Mouse (Mus musculus): ENCODE results near the gene Sec16b.
A peak's percentile ranks its signal among the peaks of the same experiment; 100 is the strongest.

Sec16b gene

DNA sequence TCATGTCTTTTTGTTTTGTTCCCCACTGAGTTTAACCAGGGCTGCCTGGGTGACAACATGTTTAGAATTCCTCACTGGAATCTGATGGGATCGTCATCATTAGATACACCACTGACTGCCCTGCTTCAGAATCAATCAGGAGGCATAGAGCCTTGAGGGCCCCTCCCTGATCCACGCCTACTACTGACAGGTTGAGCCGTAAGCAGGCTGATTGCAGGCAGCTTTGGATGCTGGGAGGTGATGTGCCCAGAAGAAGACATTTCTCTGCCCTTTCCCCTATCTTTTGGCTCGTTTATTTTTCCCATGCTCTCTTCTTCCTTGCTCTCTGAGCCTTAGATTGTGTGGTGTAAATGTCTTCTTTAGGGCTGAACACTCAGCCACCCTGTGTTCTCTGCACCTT, 7.8 kb downstream of the Sec16b start:
- no peak for DNase-seq

DNA sequence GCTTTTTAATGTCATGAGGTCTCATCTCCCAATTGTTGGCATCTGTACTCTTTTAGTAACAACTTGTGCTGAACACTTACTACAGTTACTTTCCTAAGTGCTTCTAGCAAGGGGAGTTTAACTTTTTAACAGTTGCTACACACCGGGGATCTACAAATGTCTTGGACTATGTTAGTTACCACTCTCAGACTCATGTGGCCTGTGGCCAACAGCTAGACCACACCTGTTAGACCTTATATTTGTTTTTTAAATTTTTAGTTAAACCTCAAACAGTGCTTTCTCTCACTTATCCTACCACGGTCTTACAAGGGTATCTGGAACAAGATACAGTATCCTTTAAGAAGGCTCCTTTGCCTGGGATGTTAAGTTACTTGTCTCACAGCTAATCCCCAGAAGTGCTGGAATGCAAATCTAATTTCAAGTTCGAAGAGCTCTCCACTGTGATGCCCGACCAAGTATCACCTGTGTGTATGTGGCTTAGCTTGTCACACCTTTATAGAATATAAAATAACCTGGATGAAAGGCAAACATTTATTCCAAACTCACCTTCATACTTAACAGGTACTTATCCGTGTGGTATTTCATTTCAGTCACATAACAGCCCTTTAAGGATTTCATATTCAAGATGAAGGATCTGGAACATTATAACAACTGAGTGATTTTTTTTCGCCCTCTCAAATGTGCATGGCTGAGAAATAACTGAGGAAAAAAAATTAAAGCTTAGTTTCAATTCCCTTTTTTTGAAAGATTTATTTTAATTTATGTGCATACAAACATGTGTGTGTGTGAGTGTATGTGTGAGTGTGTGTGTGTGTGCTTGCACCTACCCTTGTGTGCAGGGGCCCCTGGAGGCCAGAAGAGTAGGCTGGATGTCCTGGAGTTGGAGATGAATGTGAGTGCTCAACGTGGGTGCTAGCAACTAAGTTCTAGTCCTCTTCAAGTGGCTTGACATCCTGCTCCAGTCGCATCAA, 10.6 kb downstream of the Sec16b start:
- no peak for DNase-seq

DNA sequence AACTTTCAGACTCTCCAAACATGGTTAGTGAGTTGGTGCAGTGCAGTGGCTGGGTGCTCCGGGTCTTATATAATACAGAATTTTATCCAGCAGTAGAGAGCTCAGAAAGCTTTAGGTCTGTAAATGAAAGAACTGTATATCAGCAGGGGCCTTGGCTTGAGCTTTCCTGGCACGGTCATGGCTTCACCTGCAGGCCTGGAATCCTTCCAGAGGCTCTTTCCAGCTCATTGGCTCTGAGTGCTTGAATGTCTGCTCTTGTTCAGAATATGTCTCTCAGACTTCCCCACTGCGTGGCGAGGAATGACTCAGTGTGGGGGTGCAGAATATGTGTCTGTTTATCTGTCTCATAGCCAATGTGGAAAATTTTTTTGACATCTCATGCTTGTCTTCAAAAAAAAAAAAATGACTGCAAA, 11.6 kb downstream of the Sec16b start:
- no peak for DNase-seq

DNA sequence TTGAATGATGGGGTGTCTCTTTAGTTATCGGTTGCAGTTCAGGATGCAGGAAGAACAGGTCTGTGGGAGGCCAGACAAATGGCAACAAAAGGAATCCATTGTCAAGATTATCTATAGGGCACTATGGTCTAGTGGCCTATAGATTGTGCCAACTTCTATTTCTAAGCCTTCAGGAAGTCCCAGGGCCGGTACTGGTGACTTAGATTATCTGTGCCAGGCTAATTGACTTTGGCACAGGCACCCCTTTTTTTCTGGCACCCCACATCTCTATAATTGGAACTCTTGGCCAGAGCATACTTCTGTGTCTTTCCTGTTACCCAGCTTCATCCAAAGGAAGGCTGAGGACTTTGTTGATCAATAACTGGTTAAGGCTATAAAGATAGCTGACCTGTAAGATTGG, 12.9 kb downstream of the Sec16b start:
- DNase-seq, result no peak

DNA sequence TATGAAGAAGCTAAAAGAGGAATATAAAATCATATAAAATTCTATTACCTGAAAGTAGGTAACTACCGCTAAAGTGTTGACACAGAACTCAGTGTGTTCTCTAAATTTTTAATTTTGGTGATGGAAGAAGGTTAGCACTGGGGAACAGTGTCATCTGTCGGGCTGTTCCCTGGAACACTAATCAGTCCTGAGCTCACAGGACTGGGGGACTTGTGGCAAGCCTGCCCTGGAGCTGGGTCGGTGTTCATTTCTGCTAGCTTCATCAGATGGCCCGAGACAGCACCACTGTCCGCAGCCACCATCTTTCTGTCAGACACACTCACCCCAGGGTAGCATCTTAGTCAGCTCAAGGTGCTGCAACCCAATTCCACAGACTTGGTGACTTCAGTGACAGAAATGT, 15.8 kb downstream of the Sec16b start:
- DNase-seq, result no peak

DNA sequence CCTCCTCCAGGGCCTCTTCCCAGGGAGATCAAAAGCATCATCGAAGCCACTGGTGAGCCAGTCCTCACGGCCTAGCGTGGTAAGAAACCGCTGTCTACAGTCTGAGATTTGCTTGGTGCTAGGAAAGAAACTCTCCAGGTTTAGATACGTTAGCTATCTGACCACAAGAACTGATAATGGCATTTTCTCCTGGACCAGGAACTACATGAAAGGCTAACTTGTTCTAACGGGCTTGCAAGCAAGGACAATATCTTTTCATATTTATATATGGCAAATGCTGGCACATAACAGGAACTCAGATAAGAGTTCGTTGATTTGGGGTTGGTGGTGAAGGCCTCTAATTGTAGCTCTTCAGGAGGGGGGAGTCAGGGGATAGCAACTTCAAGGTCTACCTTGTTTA, 18.2 kb downstream of the Sec16b start:
- no peak for DNase-seq

DNA sequence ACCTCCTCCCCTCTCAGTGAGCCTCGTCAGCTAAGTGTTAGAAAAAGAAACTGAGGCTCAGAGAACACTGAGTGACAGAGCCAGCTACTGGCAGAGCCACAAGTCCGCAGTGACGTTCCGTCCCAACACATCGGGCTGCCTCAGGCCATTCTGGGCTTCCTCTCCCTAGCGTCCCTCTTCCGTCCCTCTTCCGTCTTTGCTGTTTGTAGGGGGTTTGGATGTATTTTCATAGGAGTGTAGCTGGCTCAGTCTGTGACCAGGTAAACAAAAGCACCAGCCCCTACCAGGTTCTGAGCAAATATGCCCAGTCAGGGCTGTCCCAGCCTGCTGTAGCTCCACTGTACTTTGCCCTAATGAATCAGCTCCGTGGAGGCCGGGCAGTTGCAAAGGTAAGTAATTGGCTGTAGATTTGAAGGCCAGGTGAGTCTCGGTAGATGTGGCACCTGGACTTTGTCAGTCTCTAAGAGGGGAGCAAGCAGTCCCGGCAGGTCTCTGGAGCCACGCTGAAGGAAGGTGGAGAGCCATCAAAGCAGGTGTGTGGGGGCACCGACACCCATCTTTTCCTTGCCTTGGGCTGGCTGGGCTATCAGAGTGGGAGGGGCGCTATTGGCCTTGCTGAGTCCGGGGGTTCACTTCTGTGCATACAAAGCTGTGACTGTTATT, 19.3 kb downstream of the Sec16b start:
- DNase-seq, result no peak

DNA sequence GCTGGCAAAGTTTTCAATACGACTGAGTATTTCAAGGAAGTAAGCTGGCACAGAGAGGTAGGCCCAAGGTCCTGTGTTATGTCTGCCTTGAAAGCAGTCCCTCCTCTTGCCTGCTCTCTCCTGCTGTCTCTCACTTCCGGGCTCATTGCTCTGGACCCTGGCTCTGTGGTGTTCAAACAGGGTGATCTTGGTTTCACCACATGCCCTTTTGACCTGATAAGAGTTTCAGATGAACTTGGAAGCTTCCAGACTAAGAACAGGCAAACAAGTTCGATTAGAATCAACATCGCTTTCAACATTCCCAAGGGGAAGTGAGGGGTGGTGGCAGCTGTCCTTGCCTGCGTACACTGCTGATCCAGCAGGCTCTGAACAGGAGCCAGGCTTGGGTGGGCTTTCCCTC, 20.1 kb downstream of the Sec16b start:
- no peak for DNase-seq

DNA sequence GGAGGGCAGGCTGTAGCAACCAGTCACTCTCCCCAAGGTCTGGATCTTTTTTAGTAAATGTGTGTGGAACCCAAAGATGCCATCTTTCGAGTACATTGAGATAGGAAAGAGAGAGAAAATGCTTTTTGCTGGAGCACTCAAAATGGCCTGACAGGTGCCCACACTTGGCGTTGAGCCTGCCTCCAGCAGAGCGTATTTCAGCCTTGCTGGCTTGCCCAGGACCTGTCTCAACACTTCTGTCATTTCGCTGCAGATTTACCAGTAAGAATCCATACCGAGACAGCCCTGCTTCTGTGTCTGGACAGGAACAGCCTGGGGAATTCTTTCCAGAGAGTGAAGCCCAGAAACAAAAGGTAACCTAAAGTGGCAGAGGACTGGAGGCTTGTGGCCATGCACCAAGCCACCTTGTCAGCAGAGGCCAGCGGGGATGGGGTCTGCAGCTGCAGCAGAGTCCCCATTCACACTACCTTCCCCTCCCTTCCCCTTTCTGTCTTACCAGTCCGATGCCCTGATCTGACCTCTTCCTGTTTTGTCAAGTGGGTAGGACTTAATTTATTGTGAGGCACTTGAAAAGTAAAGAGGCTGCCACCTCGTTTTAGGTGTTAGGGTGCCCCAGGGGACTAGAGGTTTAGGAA, 26.4 kb downstream of the Sec16b start:
- DNase-seq, result no peak

DNA sequence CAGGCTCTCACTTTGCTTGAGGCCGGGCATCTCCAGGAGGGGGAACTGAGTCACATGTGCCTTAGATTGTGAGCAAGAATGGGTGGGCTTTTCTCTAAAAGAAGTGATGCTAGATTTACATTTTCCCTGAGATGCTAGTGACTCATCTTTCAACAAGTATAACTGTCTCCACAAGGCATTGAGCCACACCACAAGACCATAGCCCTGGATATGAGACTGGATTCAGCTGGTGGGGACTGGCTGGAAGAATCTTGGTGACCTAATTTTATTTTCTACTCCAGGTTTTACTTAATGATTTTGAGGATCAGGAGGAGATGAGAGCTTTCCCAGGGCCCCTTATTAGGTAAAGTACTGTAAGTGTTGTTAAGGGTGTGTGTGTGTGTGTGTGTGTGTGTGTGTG, 29.0 kb downstream of the Sec16b start:
- DNase-seq, result no peak

DNA sequence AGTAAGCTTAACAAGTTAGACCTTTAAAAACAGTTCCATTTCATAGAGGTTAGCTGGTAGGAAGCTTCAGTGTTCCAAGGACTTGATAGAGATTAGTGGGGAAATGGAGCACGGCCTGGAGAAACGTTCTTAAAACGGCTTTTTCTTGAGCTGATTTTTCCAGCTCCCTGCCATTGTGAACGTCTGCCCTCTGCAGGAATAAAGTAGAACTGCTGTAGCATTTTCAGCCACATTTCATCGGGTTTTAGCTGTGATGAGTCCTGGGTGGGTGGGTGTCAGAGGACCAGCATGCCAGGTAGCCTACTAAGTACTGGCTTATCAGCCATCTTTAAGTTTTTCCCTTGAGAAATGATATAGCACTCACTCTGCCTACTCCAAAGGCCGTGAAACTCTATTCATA, 29.9 kb downstream of the Sec16b start:
- DNase-seq, result peak in 1 of 2 experiments; percentile 10

DNA sequence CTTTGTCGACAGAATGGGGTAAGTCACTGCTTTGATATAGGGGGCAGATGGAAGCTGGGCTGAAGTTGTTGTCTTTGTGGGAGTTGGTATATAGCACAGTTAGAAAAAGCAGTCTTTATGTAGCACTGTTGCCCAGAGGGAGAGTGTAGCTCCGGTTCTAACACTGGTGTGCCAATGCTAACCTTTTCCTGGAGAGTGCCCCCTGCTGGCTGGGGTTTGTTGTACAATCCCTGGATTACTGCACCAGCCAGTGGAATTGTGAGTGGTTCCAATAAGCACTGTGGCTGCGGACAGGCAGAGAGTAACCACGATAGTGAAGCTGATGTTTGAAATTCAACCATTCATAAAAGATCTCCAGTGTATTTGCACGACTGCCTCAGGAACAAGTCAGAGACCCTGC, 31.1 kb downstream of the Sec16b start:
- peak in 1 of 2 experiments; percentile 27 for DNase-seq

DNA sequence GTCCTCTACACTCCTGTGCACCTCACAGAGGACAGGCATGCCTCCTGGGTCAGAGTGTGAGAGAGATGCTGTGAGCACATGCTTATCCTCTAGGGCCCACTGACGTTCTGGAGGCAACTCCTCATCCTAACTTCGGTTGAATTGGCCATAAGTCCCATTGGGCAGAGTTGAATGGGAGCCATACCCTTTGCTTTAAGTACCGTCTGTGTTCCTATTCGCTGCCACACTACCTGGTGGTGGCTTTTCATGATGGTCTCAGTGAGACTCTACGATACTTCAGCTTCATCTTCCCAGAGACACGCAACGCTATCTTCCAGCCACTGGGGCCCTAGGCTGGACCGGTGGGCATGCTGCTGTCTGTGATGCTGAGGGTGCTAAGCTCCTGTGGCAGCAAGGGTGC, 38.5 kb downstream of the Sec16b start:
- DNase-seq, result no peak

DNA sequence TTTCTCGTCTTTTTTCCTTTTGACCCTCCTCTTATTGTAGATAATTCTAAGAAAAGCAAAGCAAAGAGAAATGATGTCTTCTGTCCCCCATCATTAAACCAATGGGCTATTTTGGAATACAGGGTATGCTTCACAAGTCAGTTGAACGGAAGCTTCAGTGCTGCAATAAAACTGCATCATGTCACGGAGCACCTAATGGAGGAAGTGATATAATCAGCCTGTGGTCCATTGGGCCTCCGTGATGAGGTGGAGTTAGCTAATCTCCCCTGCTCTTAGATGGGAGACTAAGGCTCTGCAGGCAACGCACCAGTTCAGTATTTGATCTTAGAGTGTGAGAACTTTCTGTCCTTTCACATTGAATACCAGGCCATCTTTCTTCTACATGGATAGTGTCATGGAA, 41.1 kb downstream of the Sec16b start:
- no peak for DNase-seq

DNA sequence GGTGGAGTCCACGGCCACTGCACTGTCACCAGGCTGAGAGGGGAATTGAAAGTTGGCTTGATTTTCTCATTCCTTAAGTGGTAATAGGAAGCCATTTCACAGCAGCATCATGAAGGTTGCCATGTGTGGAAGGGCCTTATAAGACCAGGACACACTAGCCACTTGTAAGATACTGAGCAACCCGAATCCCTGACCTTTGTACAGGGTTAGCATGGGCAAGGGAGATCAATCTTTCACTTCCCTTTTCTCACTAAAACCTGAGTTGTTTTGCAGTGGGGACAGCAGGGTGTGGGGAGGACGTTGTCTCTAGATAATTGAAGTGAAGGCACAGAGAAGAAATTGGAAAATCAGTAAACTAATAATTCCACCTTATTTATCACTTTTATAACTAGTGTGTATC, 43.2 kb downstream of the Sec16b start:
- DNase-seq, result no peak

DNA sequence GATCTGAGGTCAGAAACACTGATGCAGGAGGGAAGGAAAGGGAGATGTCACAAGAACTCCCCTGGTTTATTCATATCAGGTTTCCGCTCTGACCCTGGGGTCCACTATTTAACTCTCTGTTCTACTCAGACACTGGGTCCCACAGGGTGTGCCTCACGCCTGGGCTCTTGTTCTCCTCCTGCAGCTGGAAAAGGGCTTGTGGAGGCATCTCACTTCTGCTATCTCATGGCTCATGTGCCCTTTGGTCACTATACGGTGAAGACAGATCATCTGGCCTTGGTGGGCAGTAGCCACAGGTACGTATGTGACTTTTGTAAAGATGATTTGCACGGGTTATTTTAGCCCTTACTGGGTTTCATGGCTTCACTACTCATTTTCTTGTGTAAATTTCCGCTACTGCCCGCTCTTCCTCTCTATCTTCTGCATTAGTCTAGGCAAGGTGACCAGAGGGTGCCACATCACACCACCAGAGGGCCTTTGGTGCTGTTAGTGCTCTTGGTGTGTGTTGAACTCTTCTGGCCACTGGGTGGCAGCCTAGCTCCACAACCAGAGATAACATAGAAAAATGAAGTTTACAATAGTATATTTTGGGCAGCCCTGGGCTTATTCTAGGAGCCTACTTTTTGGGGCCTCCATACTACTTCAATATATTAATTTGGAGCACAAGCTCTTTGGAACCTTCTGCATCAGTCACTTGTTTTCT, 46.4 kb downstream of the Sec16b start:
- DNase-seq, result peak; percentile 34 to 35

DNA sequence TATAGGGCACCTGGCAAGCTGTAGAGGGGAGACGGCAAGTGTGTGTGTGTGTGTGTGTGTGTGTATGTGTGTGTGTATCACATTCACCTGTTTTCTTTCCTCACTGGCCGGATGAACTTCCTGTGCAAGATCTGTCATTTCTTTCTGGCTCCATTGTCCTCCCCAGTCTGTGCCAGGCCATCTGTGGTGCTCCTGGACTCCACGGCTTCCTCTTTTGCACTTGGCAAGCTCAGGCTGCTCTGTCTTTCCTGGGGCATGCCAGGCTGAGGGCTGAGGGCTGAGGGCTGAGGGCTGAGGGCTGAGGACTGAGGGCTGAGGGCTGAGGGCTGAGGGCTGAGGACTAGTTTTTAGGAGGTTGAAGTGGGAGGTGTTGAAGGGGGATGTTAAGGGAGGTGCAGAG, 47.6 kb downstream of the Sec16b start:
- no peak for DNase-seq

DNA sequence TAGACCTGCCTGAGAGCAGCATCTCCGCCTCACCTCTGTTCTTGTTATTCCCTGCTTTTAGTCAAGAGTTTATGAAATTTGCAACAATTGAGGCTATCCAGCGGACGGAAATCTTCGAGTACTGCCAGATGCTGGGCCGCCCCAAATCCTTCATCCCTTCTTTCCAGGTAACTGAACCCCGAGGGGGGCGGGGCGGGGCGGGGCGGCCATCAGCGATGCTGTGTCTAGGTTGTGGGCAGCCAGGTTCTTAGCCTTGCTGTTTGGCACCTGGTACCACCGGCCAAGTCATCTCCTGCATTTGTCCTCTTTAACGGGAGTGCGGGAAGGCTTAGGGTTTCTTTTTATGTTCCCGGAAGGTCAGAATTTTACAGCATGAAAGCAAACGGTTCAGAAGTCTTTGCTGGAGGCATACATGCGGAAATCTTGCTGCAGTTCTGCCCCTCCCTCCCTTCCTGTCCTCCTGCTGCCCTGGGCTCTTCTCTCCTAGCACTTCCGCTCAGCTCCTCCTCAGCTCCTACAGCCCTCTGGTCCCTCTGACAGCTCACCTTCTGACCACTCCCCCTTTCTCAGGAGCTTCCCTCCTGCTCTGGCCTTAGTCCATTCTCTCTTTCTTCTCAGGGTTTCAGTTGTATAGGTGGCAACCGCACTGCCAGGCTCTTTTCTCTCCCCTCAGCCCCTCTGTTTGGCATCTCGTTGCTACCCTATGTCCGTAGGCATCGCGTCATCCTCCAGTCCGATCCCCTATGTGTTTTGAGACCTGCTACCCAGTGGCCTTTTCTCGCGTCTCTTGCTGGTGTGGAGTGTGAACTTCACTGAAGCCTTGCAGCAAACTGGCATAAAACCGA, 48.4 kb downstream of the Sec16b start:
- no peak for DNase-seq

DNA sequence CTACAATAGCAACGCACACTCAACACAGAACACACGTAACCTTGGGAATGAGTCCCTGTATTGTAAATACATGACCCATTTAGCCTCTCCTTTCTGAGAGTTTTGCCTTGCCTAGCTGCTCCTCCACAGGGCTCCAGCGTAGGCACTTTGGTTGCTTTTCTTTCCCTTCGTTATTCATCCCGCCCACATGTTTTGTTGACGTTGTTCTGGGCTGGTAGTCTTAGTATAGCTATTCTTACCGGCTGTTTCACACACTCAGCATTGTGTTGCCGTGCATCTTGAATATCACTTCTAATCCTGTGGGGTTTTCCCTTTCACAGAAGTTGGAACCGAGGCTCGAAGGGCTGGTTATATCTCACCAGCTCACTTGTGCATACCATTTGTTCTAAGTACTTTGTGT, 49.2 kb downstream of the Sec16b start:
- no peak for DNase-seq

DNA sequence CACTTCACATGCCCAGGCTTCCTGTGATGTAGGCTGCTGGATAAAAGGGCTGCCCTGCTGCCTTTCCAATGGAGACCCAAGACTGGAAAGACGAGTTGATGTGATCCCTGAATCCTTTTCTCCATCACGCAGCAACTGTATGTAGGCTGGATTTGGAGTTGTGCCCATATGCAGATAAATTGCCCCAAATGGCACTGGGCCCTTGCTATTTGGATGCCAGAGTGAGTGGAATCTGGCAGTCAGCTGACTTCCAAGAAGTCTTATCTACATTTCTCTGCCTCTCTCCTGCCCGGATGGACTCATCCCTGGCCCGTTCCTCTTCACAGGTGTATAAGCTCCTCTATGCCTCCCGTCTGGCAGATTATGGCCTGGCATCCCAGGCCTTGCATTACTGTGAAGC, 49.9 kb downstream of the Sec16b start:
- no peak for DNase-seq

DNA sequence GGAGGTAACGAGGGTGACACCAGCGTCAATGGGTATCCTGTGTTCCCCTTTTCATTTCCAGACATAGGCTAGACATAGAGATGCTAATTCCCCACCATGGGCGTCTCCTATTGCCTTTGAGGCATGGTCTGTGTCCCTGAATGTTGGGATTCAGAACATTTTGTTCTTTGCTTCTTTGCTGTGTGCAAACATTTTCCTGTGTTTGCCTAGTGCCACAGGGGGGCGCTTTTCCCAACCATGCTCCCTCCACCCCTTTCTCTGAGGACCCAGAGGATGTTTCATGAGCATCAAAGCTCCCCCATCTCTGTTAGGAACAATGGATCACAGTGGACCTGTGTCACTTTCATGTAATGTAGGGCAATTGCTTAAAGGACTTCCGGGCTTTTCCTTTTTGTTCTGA, 51.6 kb downstream of the Sec16b start:
- no peak for DNase-seq

DNA sequence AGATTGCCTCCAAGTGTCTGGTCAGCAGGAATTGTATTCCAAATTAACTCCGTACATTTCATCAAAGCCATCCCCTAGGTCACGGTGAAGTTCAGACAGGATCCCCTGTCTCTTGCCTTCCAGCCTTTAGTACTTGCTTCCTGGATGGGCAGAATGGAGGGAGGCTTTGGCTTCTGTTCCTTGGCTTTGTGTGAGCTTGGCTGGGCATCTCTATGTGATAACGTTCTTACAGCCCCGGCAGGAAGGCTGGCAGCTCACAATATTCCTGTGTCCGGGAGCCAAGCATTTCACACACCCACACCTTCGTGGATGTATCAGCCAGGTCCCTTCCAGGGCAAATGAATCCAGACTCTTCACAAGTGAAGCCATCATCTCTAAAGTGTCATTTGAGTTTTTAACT, 53.5 kb downstream of the Sec16b start:
- DNase-seq, result no peak
